Mouse (Mus musculus) adrenal gland, postnatal 14 days (tissue): ENCODE data around the gene Gm364. TPM values are rescaled to one million over a fixed set of nuclear protein-coding genes. Genes with fewer than 3 reads are reported as not detected.

ENCODE experiments used
- total RNA-seq: library from RNA; stranded (reverse); gene quantifications from 2 replicates; pipeline ENCODE4 v1.2.3, GENCODE M21; 2021

The Gm364 gene
- total RNA-seq, 1 experiment from 2014 or later, result not detected

Other genes starting within 250 kb of the Gm364 start
- gene Cd40lg, start 197.0 kb upstream of the Gm364 start, total RNA-seq, result 1.4 TPM in 1 of 2 replicates, not detected in the other
- 34.4 and 34.7 TPM in 2 replicates for gene Arhgef6, start 70.4 kb upstream of the Gm364 start, total RNA-seq
- 35.5 and 44.4 TPM in 2 replicates for gene Rbmx, start 16.1 kb upstream of the Gm364 start, total RNA-seq
- gene Gpr101, start 94.6 kb downstream of the Gm364 start, total RNA-seq, result not detected in 2 replicates